Mouse (Mus musculus): ENCODE data around the gene Eps15l1. TPM values are rescaled to one million over a fixed set of nuclear protein-coding genes. Genes with fewer than 3 reads are reported as not detected.

The Eps15l1 gene
- polyA plus RNA-seq, 1 experiment from 2014 or later, result 61.4 TPM

GRCm38 (mm10) chr8:72402981-72403380 lies 18.3 kb downstream of the Eps15l1 start:
- 0 out of 2 replicates have a peak, but pooled peaks cover 4% of the 10 kb centered on the region for H3K4me1 ChIP-seq
- no peaks in the 10 kb centered on the region for H3K27me3 ChIP-seq
- H3K9ac ChIP-seq, result no peak overlapping the region
- no peak overlapping the region for H3K27ac ChIP-seq
- no peak for ATAC-seq
- H3K36me3 ChIP-seq (ENCODE audit: poor library complexity, severe bottlenecking), result peaks cover 15% of the 10 kb centered on the region
- no peaks in the 10 kb centered on the region for H3K9me3 ChIP-seq (replicated peaks)
- H3K4me2 ChIP-seq, result no peak overlapping the region
- 94% methylated on average over 3 of the region's 3 CpGs for WGBS
- H3K4me3 ChIP-seq, result no peak overlapping the region

GRCm38 (mm10) chr8:72401381-72401780 lies 19.9 kb downstream of the Eps15l1 start:
- no peak overlapping the region for H3K27ac ChIP-seq
- H3K9ac ChIP-seq, result no peak overlapping the region
- no peaks in the 10 kb centered on the region for H3K27me3 ChIP-seq
- WGBS, result 89% methylated on average over 1 of the region's 1 CpGs
- no peak for ATAC-seq
- H3K4me2 ChIP-seq, result no peak overlapping the region
- no peak overlapping the region for H3K4me3 ChIP-seq
- H3K36me3 ChIP-seq (ENCODE audit: poor library complexity, severe bottlenecking), result peaks cover 31% of the 10 kb centered on the region
- H3K9me3 ChIP-seq (replicated peaks), result no peaks in the 10 kb centered on the region
- 0 out of 2 replicates have a peak, but pooled peaks cover 4% of the 10 kb centered on the region for H3K4me1 ChIP-seq

DNA sequence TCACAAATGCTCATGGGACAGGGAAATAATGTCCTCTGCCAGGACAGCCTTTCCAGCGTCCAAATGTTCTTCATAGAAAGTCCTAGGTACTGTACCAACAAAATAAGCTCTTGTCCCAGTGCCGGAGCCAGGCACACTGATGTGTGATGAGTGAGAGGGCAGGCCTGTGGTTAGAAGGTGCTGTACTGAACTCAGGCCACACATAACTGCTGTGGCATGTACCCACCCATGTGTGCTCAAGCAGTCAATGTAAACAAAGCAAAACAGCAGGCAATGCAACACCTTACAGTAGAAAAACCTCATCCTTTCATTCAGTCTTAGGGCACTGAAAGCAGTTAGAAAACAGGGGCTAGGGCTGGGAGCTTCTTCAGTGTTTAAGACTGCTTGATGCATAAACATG lies 35.5 kb downstream of the Eps15l1 start:
- no peaks in the 10 kb centered on the region for H3K27me3 ChIP-seq
- 99% methylated on average over 2 of the region's 2 CpGs for WGBS
- no peak overlapping the region for H3K27ac ChIP-seq
- H3K4me2 ChIP-seq, result no peak overlapping the region
- no peaks in the 10 kb centered on the region for H3K4me1 ChIP-seq
- H3K4me3 ChIP-seq, result no peak overlapping the region
- peaks cover 99% of the 10 kb centered on the region for H3K36me3 ChIP-seq (ENCODE audit: poor library complexity, severe bottlenecking)
- ATAC-seq, result no peak
- no peaks in the 10 kb centered on the region for H3K9me3 ChIP-seq (replicated peaks)
- H3K9ac ChIP-seq, result no peak overlapping the region

GRCm38 (mm10) chr8:72382395-72382794 lies 38.9 kb downstream of the Eps15l1 start:
- no peaks in the 10 kb centered on the region for H3K9me3 ChIP-seq (replicated peaks)
- H3K4me3 ChIP-seq, result no peak overlapping the region
- H3K36me3 ChIP-seq (ENCODE audit: poor library complexity, severe bottlenecking), result peaks cover 100% of the 10 kb centered on the region
- no peaks in the 10 kb centered on the region for H3K4me1 ChIP-seq
- H3K27ac ChIP-seq, result no peak overlapping the region
- no peak overlapping the region for H3K9ac ChIP-seq
- no peaks in the 10 kb centered on the region for H3K27me3 ChIP-seq
- no peak for ATAC-seq
- no peak overlapping the region for H3K4me2 ChIP-seq
- 53% methylated on average over 5 of the region's 5 CpGs for WGBS

DNA sequence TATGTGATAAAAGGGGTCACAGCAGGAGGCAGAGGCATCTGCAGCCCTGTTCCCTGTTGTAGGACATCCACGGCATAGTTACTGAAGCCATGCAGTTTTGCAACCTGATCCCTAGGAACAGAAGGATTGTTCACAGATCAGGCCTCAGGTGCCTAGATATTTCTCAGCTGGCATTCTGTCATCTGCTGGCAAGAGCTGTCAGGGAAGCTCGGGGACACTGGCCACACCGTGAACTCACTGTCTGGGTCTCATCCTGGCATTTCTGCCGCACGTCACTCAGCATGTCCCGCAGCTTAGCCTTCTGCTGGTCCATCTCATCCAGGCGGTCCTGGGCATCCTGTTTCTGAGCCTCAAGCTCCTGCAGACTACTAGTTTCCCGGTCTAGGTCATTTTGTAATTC lies 40.6 kb downstream of the Eps15l1 start:
- no peaks in the 10 kb centered on the region for H3K27me3 ChIP-seq
- WGBS, result 93% methylated on average over 8 of the region's 8 CpGs
- no peak overlapping the region for H3K27ac ChIP-seq
- H3K36me3 ChIP-seq (ENCODE audit: poor library complexity, severe bottlenecking), result peaks cover 100% of the 10 kb centered on the region
- H3K4me1 ChIP-seq, result no peaks in the 10 kb centered on the region
- no peak overlapping the region for H3K4me3 ChIP-seq
- H3K9me3 ChIP-seq (replicated peaks), result no peaks in the 10 kb centered on the region
- no peak overlapping the region for H3K9ac ChIP-seq
- H3K4me2 ChIP-seq, result no peak overlapping the region
- no peak for ATAC-seq

DNA sequence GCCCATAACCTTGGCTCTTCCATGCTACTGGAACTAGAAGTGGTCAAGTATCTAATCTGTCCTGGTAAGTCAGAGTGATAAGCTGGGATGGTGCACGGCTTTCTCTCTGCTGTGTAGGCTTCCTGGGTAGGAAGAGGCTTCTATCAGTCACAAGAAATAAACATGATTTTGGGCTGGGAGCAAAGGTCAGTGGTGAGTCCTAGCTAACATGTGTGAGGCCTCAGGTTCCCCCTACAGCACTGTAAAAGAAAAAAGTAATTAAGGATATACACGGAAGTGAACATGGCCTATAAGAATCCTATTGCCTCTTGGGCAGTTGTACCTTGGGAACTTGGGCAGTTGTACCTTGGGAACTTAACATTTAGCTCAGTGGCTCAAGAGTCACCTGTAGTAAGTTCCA lies 44.4 kb downstream of the Eps15l1 start:
- 89% methylated on average over 2 of the region's 2 CpGs for WGBS

DNA sequence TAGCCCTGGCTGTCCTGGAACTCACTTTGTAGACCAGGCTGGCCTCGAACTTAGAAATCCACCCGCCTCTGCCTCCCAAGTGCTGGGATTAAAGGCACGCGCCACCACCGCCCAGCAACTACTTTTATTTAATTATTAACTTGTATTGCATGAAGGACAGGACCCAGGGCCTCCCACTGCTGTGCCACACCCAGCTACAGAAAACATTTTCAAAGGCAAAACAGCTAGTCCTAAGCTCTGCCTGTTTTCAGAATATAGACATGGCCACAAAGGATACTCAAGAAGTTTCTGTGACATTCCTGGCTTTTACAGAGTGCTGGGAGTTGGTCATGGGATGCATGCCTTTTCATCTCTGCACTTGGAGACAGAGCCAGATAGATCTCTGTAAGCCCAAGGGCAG lies 45.0 kb downstream of the Eps15l1 start:
- WGBS, result 98% methylated on average over 5 of the region's 5 CpGs
- Histone ChIP-seq H3K36me3 (ENCODE audit: poor library complexity, severe bottlenecking) (peaks cover 98% of the 10 kb centered on the region), H3K9ac (no peak overlapping the region), H3K9me3 (replicated peaks) (no peaks in the 10 kb centered on the region), H3K4me2 (no peak overlapping the region), H3K4me3 (no peak overlapping the region), H3K27ac (no peak overlapping the region), H3K27me3 (no peaks in the 10 kb centered on the region), H3K4me1 (no peaks in the 10 kb centered on the region)
- ATAC-seq, result no peak

More for the DNA sequence above, 44.4 kb downstream of the Eps15l1 start:
- Histone ChIP-seq H3K9ac (no peak overlapping the region), H3K27me3 (no peaks in the 10 kb centered on the region), H3K4me1 (no peaks in the 10 kb centered on the region), H3K27ac (no peak overlapping the region), H3K4me2 (no peak overlapping the region), H3K4me3 (no peak overlapping the region), H3K9me3 (replicated peaks) (no peaks in the 10 kb centered on the region), H3K36me3 (ENCODE audit: poor library complexity, severe bottlenecking) (peaks cover 98% of the 10 kb centered on the region)
- ATAC-seq, result no peak

DNA sequence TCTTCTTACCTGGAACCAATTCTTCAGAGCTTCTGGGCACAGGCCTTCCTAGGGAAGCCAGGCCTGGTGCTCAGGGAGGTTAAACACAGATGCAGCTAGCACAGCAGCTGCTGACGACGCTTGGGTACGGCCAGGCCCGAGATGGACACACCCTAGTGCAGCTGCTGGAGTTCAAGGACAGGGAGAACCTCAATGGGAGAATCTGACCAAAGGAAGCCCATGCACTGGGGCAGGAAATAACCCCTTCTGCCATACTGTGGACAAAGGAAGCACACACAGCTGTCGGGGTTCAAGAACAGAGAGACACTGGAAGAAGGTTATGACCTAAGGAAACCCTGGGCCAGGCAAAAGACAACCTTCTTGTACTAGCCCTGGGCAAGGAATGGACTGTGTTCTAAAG lies 46.1 kb downstream of the Eps15l1 start:
- 89% methylated on average over 5 of the region's 5 CpGs for WGBS
- no peak for ATAC-seq
- Histone ChIP-seq H3K27ac (no peak overlapping the region), H3K9me3 (replicated peaks) (no peaks in the 10 kb centered on the region), H3K4me2 (no peak overlapping the region), H3K4me1 (no peaks in the 10 kb centered on the region), H3K9ac (no peak overlapping the region), H3K27me3 (no peaks in the 10 kb centered on the region), H3K36me3 (ENCODE audit: poor library complexity, severe bottlenecking) (peaks cover 98% of the 10 kb centered on the region), H3K4me3 (no peak overlapping the region)

DNA sequence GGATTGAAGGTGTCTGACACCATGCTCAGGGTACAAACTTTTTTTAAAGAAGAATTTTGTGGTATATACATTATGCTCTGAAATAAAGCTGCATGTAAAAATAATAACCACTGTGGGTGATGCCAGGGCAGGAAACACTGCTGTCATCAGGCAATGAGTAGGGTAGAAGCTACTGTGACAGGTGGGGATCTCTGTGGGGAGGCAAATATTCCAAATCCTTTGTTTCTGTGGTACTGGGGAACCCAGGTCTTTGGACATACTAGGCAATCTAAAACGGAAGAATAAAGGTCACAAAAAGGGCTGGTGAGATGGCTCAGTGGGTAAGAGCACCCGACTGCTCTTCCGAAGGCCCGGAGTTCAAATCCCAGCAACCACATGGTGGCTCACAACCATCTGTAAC lies 48.9 kb downstream of the Eps15l1 start:
- WGBS, result 90% methylated on average over 4 of the region's 4 CpGs
- Histone ChIP-seq H3K36me3 (ENCODE audit: poor library complexity, severe bottlenecking) (peaks cover 98% of the 10 kb centered on the region), H3K4me3 (no peak overlapping the region), H3K9ac (no peak overlapping the region), H3K9me3 (replicated peaks) (no peaks in the 10 kb centered on the region), H3K4me1 (no peaks in the 10 kb centered on the region), H3K27ac (no peak overlapping the region), H3K4me2 (no peak overlapping the region), H3K27me3 (no peaks in the 10 kb centered on the region)
- no peak for ATAC-seq

DNA sequence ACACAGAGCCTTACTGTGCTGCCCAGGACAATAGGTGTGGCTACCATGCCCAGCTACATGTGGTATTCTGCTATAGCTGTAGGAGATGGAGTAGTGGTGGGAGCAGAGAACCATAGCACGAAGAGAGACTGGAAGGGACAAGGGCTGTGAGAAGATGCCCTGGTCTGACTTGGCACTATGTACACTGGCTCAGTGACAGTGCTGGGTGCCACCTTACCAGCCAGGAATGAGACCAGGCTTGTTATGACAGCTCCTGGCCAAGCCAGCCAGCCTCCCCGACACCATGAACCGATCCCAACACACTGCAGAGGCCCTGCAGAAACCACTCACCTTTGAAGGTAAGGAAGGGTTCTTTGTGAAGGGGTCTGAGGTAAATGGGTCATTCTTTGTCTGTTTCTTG lies 49.9 kb downstream of the Eps15l1 start:
- H3K36me3 ChIP-seq (ENCODE audit: poor library complexity, severe bottlenecking), result peaks cover 98% of the 10 kb centered on the region
- no peak for ATAC-seq
- H3K9me3 ChIP-seq (replicated peaks), result no peaks in the 10 kb centered on the region
- H3K4me1 ChIP-seq, result no peaks in the 10 kb centered on the region
- 96% methylated on average over 3 of the region's 3 CpGs for whole genome bisulfite sequencing
- H3K4me2 ChIP-seq, result no peak overlapping the region
- no peak overlapping the region for H3K4me3 ChIP-seq
- H3K27me3 ChIP-seq, result no peaks in the 10 kb centered on the region
- no peak overlapping the region for H3K27ac ChIP-seq
- H3K9ac ChIP-seq, result no peak overlapping the region

GRCm38 (mm10) chr8:72366435-72366834 lies 54.8 kb downstream of the Eps15l1 start:
- Histone ChIP-seq H3K9me3 (replicated peaks) (no peaks in the 10 kb centered on the region), H3K36me3 (ENCODE audit: poor library complexity, severe bottlenecking) (peaks cover 100% of the 10 kb centered on the region), H3K4me1 (no peaks in the 10 kb centered on the region), H3K4me3 (no peak overlapping the region), H3K27ac (no peak overlapping the region), H3K4me2 (no peak overlapping the region), H3K27me3 (no peaks in the 10 kb centered on the region), H3K9ac (no peak overlapping the region)
- no peak for ATAC-seq
- 94% methylated on average over 2 of the region's 2 CpGs for WGBS

GRCm38 (mm10) chr8:72365826-72366225 lies 55.4 kb downstream of the Eps15l1 start:
- Histone ChIP-seq H3K27me3 (no peaks in the 10 kb centered on the region), H3K27ac (no peak overlapping the region; the same call in 1 of the 2 replicates), H3K9me3 (replicated peaks) (no peaks in the 10 kb centered on the region), H3K4me3 (no peak overlapping the region), H3K4me1 (no peaks in the 10 kb centered on the region), H3K36me3 (ENCODE audit: poor library complexity, severe bottlenecking) (peaks cover 100% of the 10 kb centered on the region), H3K4me2 (no peak overlapping the region), H3K9ac (no peak overlapping the region)
- ATAC-seq, result peak; percentile 75
- 14% methylated on average over 3 of the region's 3 CpGs for WGBS

GRCm38 (mm10) chr8:72365016-72365415 lies 56.2 kb downstream of the Eps15l1 start:
- Histone ChIP-seq H3K27ac (no peak overlapping the region), H3K9ac (no peak overlapping the region), H3K36me3 (ENCODE audit: poor library complexity, severe bottlenecking) (peaks cover 100% of the 10 kb centered on the region), H3K4me2 (no peak overlapping the region), H3K9me3 (replicated peaks) (no peaks in the 10 kb centered on the region), H3K27me3 (no peaks in the 10 kb centered on the region), H3K4me3 (no peak overlapping the region), H3K4me1 (no peaks in the 10 kb centered on the region)
- no peak for ATAC-seq
- 96% methylated on average over 2 of the region's 2 CpGs for WGBS

All from forebrain, embryonic 13.5 days (tissue).